Mouse (Mus musculus) small intestine, adult 2 months (tissue): ENCODE data around the gene Rasl10b. TPM values are rescaled to one million over a fixed set of nuclear protein-coding genes. Genes with fewer than 3 reads are reported as not detected.
A peak's percentile ranks its signal among the peaks of the same experiment; 100 is the strongest.

Experiments
- H3K27ac ChIP-seq: fragments of 200-500 bp; 2 replicates; pipeline ENCODE4 v1.5.1; 2012; ENCODE audit warnings: low read depth, low read length, control low read depth, inconsistent platforms; ENCODE audit not compliant: insufficient read depth
- H3K27me3 ChIP-seq: fragments of 200-500 bp; 2 replicates; pipeline ENCODE4 v1.6.1; 2012; ENCODE audit warnings: mild to moderate bottlenecking, moderate library complexity, low read length, inconsistent platforms; ENCODE audit not compliant: control insufficient read depth, insufficient read depth
- H3K36me3 ChIP-seq: fragments of 200-500 bp; 2 replicates; pipeline ENCODE4 v1.6.1; 2012; ENCODE audit warnings: mild to moderate bottlenecking, low read length, control low read depth, inconsistent platforms; ENCODE audit not compliant: control insufficient read depth, insufficient read depth
- H3K4me1 ChIP-seq: fragments of 200-500 bp; 2 replicates; pipeline ENCODE4 v1.6.1; 2012; ENCODE audit warnings: low read length, inconsistent platforms, mixed read lengths; ENCODE audit not compliant: control insufficient read depth, insufficient read depth, insufficient read length
- H3K4me3 ChIP-seq: fragments of 200-500 bp; 2 replicates; pipeline ENCODE4 v1.5.1; 2012; ENCODE audit warnings: low read depth, mild to moderate bottlenecking, control low read depth, inconsistent platforms, low read length, moderate library complexity
- CTCF ChIP-seq: fragments of 200-500 bp; IDR thresholded peaks from 2 replicates; pipeline ENCODE4 v1.5.1; 2012; ENCODE audit warnings: low read depth, mild to moderate bottlenecking, control low read depth, inconsistent platforms, low read length, moderate library complexity, mixed read lengths; ENCODE audit not compliant: insufficient replicate concordance, insufficient read length; ENCODE audit errors: extremely low read depth
- POLR2A ChIP-seq: fragments of 200-500 bp; IDR thresholded peaks from 2 replicates; pipeline ENCODE4 v1.6.1; 2012; ENCODE audit warnings: low read depth, mild to moderate bottlenecking, control low read depth, inconsistent platforms, low read length, moderate library complexity
- WGBS: fragments of 180-500 bp; shearing (Covaris S2); methylation state at CpG from one replicate; pipeline ENCODE4 v1.1.7; 2018; 5-methylcytosine and 5-hydroxymethylcytosine counted together
- polyA plus RNA-seq: library from polyadenylated mRNA; depleted of rRNA; stranded (reverse); fragments of >200 nt; gene quantifications from 2 replicates; pipeline ENCODE4 v1.2.3, GENCODE M21; 2012

Gene Rasl10b
- polyA plus RNA-seq, 1 experiment = 0.80 TPM

GRCm38 (mm10) chr11:83410510-83410909 lies 1.6 kb downstream of the Rasl10b start:
- WGBS = 45% methylated on average over 6 of the region's 6 CpGs
- no peak overlapping the region for H3K4me3 ChIP-seq
- H3K27ac ChIP-seq = no peak overlapping the region
- TF ChIP-seq CTCF (no peak), POLR2A (no peak)
- H3K4me1 ChIP-seq = peaks cover 6% of the 10 kb centered on the region
- no peaks in the 10 kb centered on the region for H3K36me3 ChIP-seq
- peaks cover 8% of the 10 kb centered on the region for H3K27me3 ChIP-seq

GRCm38 (mm10) chr11:83417080-83417479 lies 8.1 kb downstream of the Rasl10b start:
- Histone ChIP-seq H3K27ac (no peak overlapping the region), H3K4me3 (no peak overlapping the region), H3K36me3 (no peaks in the 10 kb centered on the region), H3K27me3 (peaks cover 3% of the 10 kb centered on the region; the same call in 1 of the 2 replicates), H3K4me1 (peaks cover 3% of the 10 kb centered on the region; the same call in 1 of the 2 replicates)
- WGBS = 5% methylated on average over 5 of the region's 5 CpGs
- TF ChIP-seq CTCF = no peak
- TF ChIP-seq POLR2A = no peak

- Histone ChIP-seq H3K4me1 (peaks cover 3% of the 10 kb centered on the region; the same call in 1 of the 2 replicates), H3K36me3 (no peaks in the 10 kb centered on the region), H3K27me3 (peaks cover 3% of the 10 kb centered on the region; the same call in 1 of the 2 replicates), H3K27ac (no peak overlapping the region), H3K4me3 (no peak overlapping the region)
- 81% methylated on average over 7 of the region's 7 CpGs for WGBS
- TF ChIP-seq POLR2A (no peak), CTCF (no peak)
Measured at GRCm38 (mm10) chr11:83417708-83418107, 8.8 kb downstream of the Rasl10b start.

GRCm38 (mm10) chr11:83418566-83418965 lies 9.6 kb downstream of the Rasl10b start:
- H3K4me3 ChIP-seq = no peak overlapping the region

GRCm38 (mm10) chr11:83420338-83420737 lies 11.4 kb downstream of the Rasl10b start:
- peaks cover 3% of the 10 kb centered on the region; the same call in 1 of the 2 replicates for H3K27me3 ChIP-seq
- no peak overlapping the region for H3K27ac ChIP-seq
- WGBS = 54% methylated on average over 4 of the region's 4 CpGs
- peaks cover 3% of the 10 kb centered on the region; the same call in 1 of the 2 replicates for H3K4me1 ChIP-seq
- TF ChIP-seq CTCF (peak; percentile 36; the same call in 1 of the 2 replicates), POLR2A (no peak)
- H3K4me3 ChIP-seq = no peak overlapping the region
- H3K36me3 ChIP-seq = no peaks in the 10 kb centered on the region

More at GRCm38 (mm10) chr11:83418566-83418965, 9.6 kb downstream of the Rasl10b start:
- Histone ChIP-seq H3K36me3 (no peaks in the 10 kb centered on the region), H3K4me1 (peaks cover 3% of the 10 kb centered on the region; the same call in 1 of the 2 replicates), H3K27me3 (peaks cover 3% of the 10 kb centered on the region; the same call in 1 of the 2 replicates), H3K27ac (no peak overlapping the region)
- 11% methylated on average over 38 of the region's 38 CpGs for WGBS
- TF ChIP-seq CTCF (no peak), POLR2A (no peak)

- 3% methylated on average over 9 of the region's 9 CpGs for WGBS
- Histone ChIP-seq H3K4me3 (no peak overlapping the region), H3K36me3 (no peaks in the 10 kb centered on the region), H3K4me1 (peaks cover 3% of the 10 kb centered on the region; the same call in 1 of the 2 replicates), H3K27me3 (peaks cover 3% of the 10 kb centered on the region; the same call in 1 of the 2 replicates), H3K27ac (no peak overlapping the region)
- no peak for TF ChIP-seq POLR2A
- TF ChIP-seq CTCF = no peak
Measured at GRCm38 (mm10) chr11:83421305-83421704, 12.4 kb downstream of the Rasl10b start.

- 10% methylated on average over 8 of the region's 8 CpGs for WGBS
- H3K27me3 ChIP-seq = peaks cover 10% of the 10 kb centered on the region; the same call in 1 of the 2 replicates
Measured at GRCm38 (mm10) chr11:83424681-83425080, 15.7 kb downstream of the Rasl10b start.

GRCm38 (mm10) chr11:83426964-83427363 lies 18.0 kb downstream of the Rasl10b start:
- no peaks in the 10 kb centered on the region for H3K36me3 ChIP-seq
- TF ChIP-seq CTCF = no peak
- no peak for TF ChIP-seq POLR2A
- peaks cover 17% of the 10 kb centered on the region for H3K27me3 ChIP-seq
- H3K27ac ChIP-seq = no peak overlapping the region
- H3K4me1 ChIP-seq = peaks cover 3% of the 10 kb centered on the region; the same call in 1 of the 2 replicates
- H3K4me3 ChIP-seq = peak overlapping the region; percentile 3; the same call in 1 of the 2 replicates
- 13% methylated on average over 17 of the region's 17 CpGs for WGBS

More at GRCm38 (mm10) chr11:83424681-83425080, 15.7 kb downstream of the Rasl10b start:
- TF ChIP-seq POLR2A (no peak), CTCF (peak; percentile 80; the same call in 1 of the 2 replicates)
- no peak overlapping the region for H3K4me3 ChIP-seq
- no peaks in the 10 kb centered on the region for H3K36me3 ChIP-seq
- H3K4me1 ChIP-seq = peaks cover 3% of the 10 kb centered on the region; the same call in 1 of the 2 replicates
- H3K27ac ChIP-seq = no peak overlapping the region
